Mouse (Mus musculus) testis, adult 2 months (tissue): ENCODE data around the gene Gm10322.

ENCODE experiments used
- CTCF ChIP-seq: fragments of 200-500 bp; IDR thresholded peaks from 2 replicates; pipeline ENCODE4 v1.5.1; 2012; ENCODE audit warnings: low read depth, mild to moderate bottlenecking, inconsistent platforms, low read length, moderate library complexity; ENCODE audit not compliant: control insufficient read depth, insufficient read depth, insufficient replicate concordance
- POLR2A ChIP-seq: fragments of 200-500 bp; IDR thresholded peaks from 2 replicates; pipeline ENCODE4 v1.6.1; 2012; ENCODE audit warnings: low read depth, mild to moderate bottlenecking, inconsistent platforms, low read length, moderate library complexity; ENCODE audit not compliant: control insufficient read depth

DNA sequence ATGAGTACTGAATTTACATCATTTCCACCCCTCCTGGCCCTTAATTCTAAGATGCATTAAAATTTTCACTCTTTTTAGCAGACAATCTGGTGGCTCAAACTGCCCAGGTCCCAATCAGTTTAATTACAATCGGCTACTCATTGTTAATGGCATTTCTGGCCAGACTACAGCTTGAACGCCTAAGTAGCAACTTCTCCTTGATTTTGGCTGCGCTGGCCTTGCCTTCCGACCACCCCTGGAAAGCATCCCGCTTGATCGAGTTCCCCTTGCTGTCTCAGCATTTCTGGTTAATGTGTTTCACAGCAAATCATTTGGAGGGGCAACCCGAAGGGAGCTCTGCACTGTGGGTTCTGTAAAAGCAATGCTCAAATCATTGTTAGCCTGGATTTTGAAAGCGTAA is 13.8 kb upstream of the Gm10322 start:
- TF ChIP-seq CTCF = no peak
- TF ChIP-seq POLR2A = no peak
